Mouse (Mus musculus): ENCODE results near the gene Tm9sf4. TPM values are rescaled to one million over a fixed set of nuclear protein-coding genes. Genes with fewer than 3 reads are reported as not detected.

Tm9sf4 gene
- polyA plus RNA-seq, 1 experiment from 2014 or later: 84.3 TPM

- no peak for DNase-seq (ENCODE audit: low spot score)
- Histone ChIP-seq H3K9me3 (replicated peaks) (no peaks in the 10 kb centered on the region), H3K36me3 (peaks cover 36% of the 10 kb centered on the region), H3K4me1 (peaks cover 25% of the 10 kb centered on the region), H3K4me3 (peak overlapping the region; percentile 68), H3K27me3 (ENCODE audit: low read depth, poor library complexity, severe bottlenecking) (no peaks in the 10 kb centered on the region), H3K27ac (peak overlapping the region; percentile 87; the same call in 1 of the 2 replicates)
- 7% methylated on average over 3 of the region's 3 CpGs for WGBS
Observed at GRCm38 (mm10) chr2:153225595-153225953, 64.5 kb downstream of the Tm9sf4 start.

DNA sequence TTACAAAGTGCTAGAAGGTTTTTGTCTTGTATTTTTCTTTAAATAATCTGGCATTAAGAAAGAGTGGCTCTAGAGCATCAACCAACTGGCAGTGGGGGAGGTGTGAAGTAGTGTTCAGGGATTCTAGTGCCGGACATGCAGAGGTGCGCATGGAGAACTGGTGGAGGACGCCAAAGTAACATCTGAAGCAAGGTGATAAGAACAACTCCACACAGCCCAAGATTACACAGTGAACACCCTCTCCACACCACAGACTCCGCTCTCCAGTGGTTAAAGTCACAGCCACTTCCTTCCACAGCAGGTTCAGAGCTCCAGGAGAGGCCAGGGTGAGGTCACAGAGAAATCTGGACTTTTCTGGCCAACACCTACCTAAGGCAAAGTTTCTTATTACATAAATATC, 66.9 kb downstream of the Tm9sf4 start:
- H3K9me3 ChIP-seq (replicated peaks): no peaks in the 10 kb centered on the region
- peaks cover 59% of the 10 kb centered on the region for H3K36me3 ChIP-seq
- WGBS: 89% methylated on average over 4 of the region's 4 CpGs
- H3K27ac ChIP-seq: no peak overlapping the region
- no peaks in the 10 kb centered on the region for H3K27me3 ChIP-seq (ENCODE audit: low read depth, poor library complexity, severe bottlenecking)
- no peak for DNase-seq (ENCODE audit: low spot score)
- peaks cover 25% of the 10 kb centered on the region for H3K4me1 ChIP-seq
- H3K4me3 ChIP-seq: no peak overlapping the region

DNA sequence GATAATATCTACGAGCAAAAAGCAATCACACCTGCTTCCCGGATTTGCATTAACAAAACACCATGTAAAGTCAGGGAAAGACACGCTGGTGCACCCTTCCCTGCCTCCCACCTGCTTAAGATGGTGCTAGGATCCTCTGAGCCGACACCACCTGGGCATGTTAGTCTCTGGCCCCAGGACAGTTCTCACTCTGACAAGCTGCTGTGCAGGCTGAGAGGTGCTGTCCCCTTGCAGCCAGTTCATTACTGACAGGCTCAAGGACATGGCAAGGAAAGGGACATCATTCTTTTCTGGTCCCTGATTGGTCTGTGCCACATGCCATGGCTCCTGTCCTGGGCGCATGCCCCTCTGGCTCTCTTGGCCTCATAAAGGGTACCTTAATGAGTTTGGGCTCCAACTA, 67.4 kb downstream of the Tm9sf4 start:
- Histone ChIP-seq H3K4me3 (no peak overlapping the region), H3K27me3 (ENCODE audit: low read depth, poor library complexity, severe bottlenecking) (no peaks in the 10 kb centered on the region), H3K27ac (no peak overlapping the region), H3K36me3 (peaks cover 65% of the 10 kb centered on the region), H3K4me1 (peaks cover 25% of the 10 kb centered on the region), H3K9me3 (replicated peaks) (no peaks in the 10 kb centered on the region)
- 88% methylated on average over 5 of the region's 5 CpGs for WGBS
- DNase-seq (ENCODE audit: low spot score): no peak

GRCm38 (mm10) chr2:153237193-153237592, 76.1 kb downstream of the Tm9sf4 start:
- DNase-seq (ENCODE audit: low spot score): no peak
- WGBS: 88% methylated on average over 4 of the region's 4 CpGs
- Histone ChIP-seq H3K27ac (no peak overlapping the region), H3K27me3 (ENCODE audit: low read depth, poor library complexity, severe bottlenecking) (no peaks in the 10 kb centered on the region), H3K36me3 (peaks cover 68% of the 10 kb centered on the region), H3K9me3 (replicated peaks) (no peaks in the 10 kb centered on the region), H3K4me1 (peaks cover 40% of the 10 kb centered on the region), H3K4me3 (no peak overlapping the region)

- H3K27ac ChIP-seq: no peak overlapping the region
- H3K4me3 ChIP-seq: no peak overlapping the region
- H3K27me3 ChIP-seq (ENCODE audit: low read depth, poor library complexity, severe bottlenecking): no peaks in the 10 kb centered on the region
- H3K4me1 ChIP-seq: peaks cover 44% of the 10 kb centered on the region
- no peaks in the 10 kb centered on the region for H3K9me3 ChIP-seq (replicated peaks)
- WGBS: 74% methylated on average over 4 of the region's 4 CpGs
- no peak for DNase-seq (ENCODE audit: low spot score)
- H3K36me3 ChIP-seq: peaks cover 62% of the 10 kb centered on the region
Observed at GRCm38 (mm10) chr2:153237891-153238290, 76.8 kb downstream of the Tm9sf4 start.

GRCm38 (mm10) chr2:153238406-153238805, 77.3 kb downstream of the Tm9sf4 start:
- no peak overlapping the region for H3K27ac ChIP-seq
- no peak overlapping the region for H3K4me3 ChIP-seq
- WGBS: 82% methylated on average over 2 of the region's 2 CpGs
- DNase-seq (ENCODE audit: low spot score): no peak
- peaks cover 44% of the 10 kb centered on the region for H3K4me1 ChIP-seq
- peaks cover 61% of the 10 kb centered on the region for H3K36me3 ChIP-seq
- no peaks in the 10 kb centered on the region for H3K27me3 ChIP-seq (ENCODE audit: low read depth, poor library complexity, severe bottlenecking)
- no peaks in the 10 kb centered on the region for H3K9me3 ChIP-seq (replicated peaks)

DNA sequence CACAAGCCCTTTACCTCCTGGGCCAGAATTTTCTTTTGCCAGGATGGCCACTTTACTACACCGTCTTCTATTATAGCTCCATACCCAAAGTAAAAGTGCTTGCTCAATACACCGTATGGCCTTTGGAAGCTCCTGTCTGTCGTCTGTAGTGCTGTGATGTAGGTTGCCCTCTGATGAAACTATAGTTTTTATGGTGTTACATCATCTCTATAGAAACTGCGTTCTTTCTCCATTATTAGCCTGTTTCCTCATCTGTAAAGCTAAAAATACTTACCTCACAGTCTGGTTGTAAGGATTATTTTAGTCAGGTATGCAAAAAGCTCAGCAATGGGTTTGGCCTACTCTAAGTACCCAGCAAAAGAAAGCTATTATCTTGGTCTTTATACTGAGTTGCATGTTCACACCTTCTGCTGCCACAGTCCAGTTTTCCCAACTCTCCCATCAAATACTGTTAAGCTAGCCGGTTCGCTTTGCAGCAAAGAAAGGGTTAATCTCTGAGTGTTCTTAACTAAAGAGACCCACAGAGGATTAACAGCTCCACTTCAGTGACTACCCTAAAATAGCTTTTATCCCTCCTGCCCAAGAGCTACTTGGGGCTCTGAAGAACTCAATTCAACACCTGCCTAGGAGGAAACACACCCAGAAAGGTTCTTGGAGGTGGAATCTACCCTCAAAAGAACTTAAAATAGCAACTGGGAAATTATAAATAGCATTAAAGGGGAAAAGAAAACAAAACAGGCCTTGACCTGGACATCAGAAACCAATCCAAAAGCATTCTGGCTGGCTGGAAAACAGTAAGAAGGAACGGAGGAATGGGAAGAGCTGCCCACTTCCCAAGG, 78.1 kb downstream of the Tm9sf4 start:
- Histone ChIP-seq H3K4me3 (peak overlapping the region; percentile 99), H3K36me3 (peaks cover 57% of the 10 kb centered on the region), H3K27ac (peak overlapping the region; percentile 99; the same call in 1 of the 2 replicates), H3K9me3 (replicated peaks) (no peaks in the 10 kb centered on the region), H3K4me1 (peaks cover 44% of the 10 kb centered on the region), H3K27me3 (ENCODE audit: low read depth, poor library complexity, severe bottlenecking) (no peaks in the 10 kb centered on the region)
- DNase-seq (ENCODE audit: low spot score): no peak
- 75% methylated on average over 7 of the region's 7 CpGs for WGBS

- no peaks in the 10 kb centered on the region for H3K9me3 ChIP-seq (replicated peaks)
- H3K4me3 ChIP-seq: peak overlapping the region; percentile 99
- H3K4me1 ChIP-seq: peaks cover 44% of the 10 kb centered on the region
- DNase-seq (ENCODE audit: low spot score): peak; percentile 58
- H3K27ac ChIP-seq: peak overlapping the region; percentile 99
- peaks cover 56% of the 10 kb centered on the region for H3K36me3 ChIP-seq
- 6% methylated on average over 22 of the region's 22 CpGs for WGBS
- H3K27me3 ChIP-seq (ENCODE audit: low read depth, poor library complexity, severe bottlenecking): no peaks in the 10 kb centered on the region
Observed at GRCm38 (mm10) chr2:153239860-153240480, 78.9 kb downstream of the Tm9sf4 start.

DNA sequence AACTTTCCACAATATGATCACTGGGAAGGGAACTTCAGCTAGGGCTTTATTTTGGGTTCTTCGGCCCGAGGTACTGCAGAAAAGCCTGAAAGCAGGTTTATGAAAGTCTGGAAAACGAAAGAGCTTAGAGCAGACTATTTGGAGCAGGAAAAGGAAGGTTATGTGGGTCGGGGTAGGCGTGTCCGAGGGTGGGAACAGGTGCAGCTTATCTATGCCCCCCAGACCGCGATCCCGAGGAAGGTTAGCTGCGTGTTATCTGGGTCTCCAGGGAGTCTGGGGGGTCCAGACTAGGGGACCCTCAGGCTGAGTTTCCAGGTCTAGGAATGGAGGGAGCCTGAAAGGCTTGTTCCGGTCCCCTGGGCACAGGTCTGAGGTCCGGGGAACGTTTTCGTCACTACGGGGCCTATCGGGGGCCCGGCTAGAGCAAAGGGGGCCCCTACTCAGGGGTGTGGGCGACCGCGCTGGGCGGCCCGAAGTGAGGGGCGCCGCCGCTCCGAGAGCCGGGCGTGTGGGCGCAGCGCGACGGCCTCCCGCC, 79.7 kb downstream of the Tm9sf4 start:
- H3K9me3 ChIP-seq (replicated peaks): no peaks in the 10 kb centered on the region
- H3K27ac ChIP-seq: peak overlapping the region; percentile 99
- no peaks in the 10 kb centered on the region for H3K27me3 ChIP-seq (ENCODE audit: low read depth, poor library complexity, severe bottlenecking)
- H3K36me3 ChIP-seq: peaks cover 56% of the 10 kb centered on the region
- under 1% methylated on average over 33 of the region's 33 CpGs for WGBS
- H3K4me1 ChIP-seq: peaks cover 44% of the 10 kb centered on the region
- H3K4me3 ChIP-seq: peak overlapping the region; percentile 99
- DNase-seq (ENCODE audit: low spot score): no peak

DNA sequence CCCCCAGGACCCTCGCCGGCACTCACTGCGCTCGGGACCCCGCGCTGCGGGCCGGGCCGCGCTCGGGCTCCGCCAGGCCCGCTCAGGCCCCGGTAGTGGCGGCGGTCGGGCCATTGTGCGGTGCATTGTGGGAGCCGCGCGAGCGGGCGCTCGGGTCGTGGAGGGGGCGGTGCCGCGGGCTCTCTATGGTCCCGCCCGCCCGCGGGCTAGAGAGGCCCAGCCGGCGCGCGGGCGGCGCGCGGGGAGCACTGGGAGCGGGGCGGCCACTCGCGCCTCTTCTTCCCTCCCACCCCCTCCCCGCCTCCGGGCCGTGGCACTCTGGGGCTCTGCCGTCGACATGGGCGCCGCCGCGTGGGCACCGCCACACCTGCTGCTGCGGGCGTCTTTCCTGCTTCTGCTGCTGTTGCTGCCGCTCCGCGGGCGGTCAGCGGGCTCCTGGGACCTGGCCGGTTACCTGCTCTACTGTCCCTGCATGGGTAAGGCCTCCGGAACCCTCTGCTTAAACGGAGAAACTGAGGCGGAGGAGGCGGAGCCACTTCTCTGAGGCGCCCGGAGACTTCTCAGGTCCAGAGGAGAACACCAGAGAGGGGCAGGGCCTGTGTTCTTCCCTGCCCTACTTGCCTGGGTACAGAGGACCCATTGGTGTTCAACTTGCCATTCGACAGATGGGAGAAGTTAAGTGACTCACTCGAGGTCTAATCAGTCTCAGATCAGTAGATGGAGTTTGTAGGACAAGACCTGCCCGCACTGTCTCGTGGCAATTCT, 80.3 kb downstream of the Tm9sf4 start, which contains the start of the genes Plagl2 and Pofut1:
Plagl2 (minus strand) TSS at position 177 of the 765 bp plus-strand sequence.
Pofut1 (plus strand) TSS at position 284 of the 765 bp plus-strand sequence.
- H3K9me3 ChIP-seq (replicated peaks): no peaks in the 10 kb centered on the region
- H3K4me1 ChIP-seq: peaks cover 44% of the 10 kb centered on the region
- DNase-seq (ENCODE audit: low spot score): peak; percentile 93
- WGBS: under 1% methylated on average over 71 of the region's 72 CpGs
- no peaks in the 10 kb centered on the region for H3K27me3 ChIP-seq (ENCODE audit: low read depth, poor library complexity, severe bottlenecking)
- peak within 1 kb of the TSS; percentile 99 for H3K27ac ChIP-seq
- H3K4me3 ChIP-seq: peak within 1 kb of the TSS; percentile 99
- peaks cover 55% of the 10 kb centered on the region for H3K36me3 ChIP-seq

- Histone ChIP-seq H3K9me3 (replicated peaks) (no peaks in the 10 kb centered on the region), H3K4me3 (peak overlapping the region; percentile 99), H3K36me3 (peaks cover 53% of the 10 kb centered on the region), H3K4me1 (peaks cover 43% of the 10 kb centered on the region), H3K27me3 (ENCODE audit: low read depth, poor library complexity, severe bottlenecking) (no peaks in the 10 kb centered on the region), H3K27ac (peak overlapping the region; percentile 99; the same call in 1 of the 2 replicates)
- WGBS: 72% methylated on average over 6 of the region's 6 CpGs
- no peak for DNase-seq (ENCODE audit: low spot score)
Observed at GRCm38 (mm10) chr2:153242156-153242555, 81.1 kb downstream of the Tm9sf4 start.

- WGBS: 92% methylated on average over 5 of the region's 5 CpGs
Observed at GRCm38 (mm10) chr2:153249751-153250150, 88.6 kb downstream of the Tm9sf4 start.

More at GRCm38 (mm10) chr2:153249751-153250150, 88.6 kb downstream of the Tm9sf4 start:
- H3K4me3 ChIP-seq: no peak overlapping the region
- no peaks in the 10 kb centered on the region for H3K27me3 ChIP-seq (ENCODE audit: low read depth, poor library complexity, severe bottlenecking)
- no peak for DNase-seq (ENCODE audit: low spot score)
- H3K27ac ChIP-seq: no peak overlapping the region
- peaks cover 86% of the 10 kb centered on the region for H3K36me3 ChIP-seq
- no peaks in the 10 kb centered on the region for H3K9me3 ChIP-seq (replicated peaks)
- H3K4me1 ChIP-seq: no peaks in the 10 kb centered on the region

Measured in limb, embryonic 10.5 days (tissue).